Mouse (Mus musculus) hindbrain, embryonic 16.5 days (tissue): ENCODE measurements around the gene Ppp3ca. TPM values are rescaled to one million over a fixed set of nuclear protein-coding genes. Genes with fewer than 3 reads are reported as not detected.

Source experiments
- ATAC-seq: fragments of 200-750 bp; cut with Nextera tagmentation; 2 replicates; pipeline ENCODE4 v1.8.0; 2017; ENCODE audit warnings: moderate TSS enrichment, moderate library complexity
- H3K27ac ChIP-seq: fragments of 300-500 bp; sonication (generic); 2 replicates; pipeline ENCODE4 v1.5.1; 2014; ENCODE audit warnings: low read depth, mild to moderate bottlenecking, control low read depth, low read length, moderate library complexity
- H3K27me3 ChIP-seq: fragments of 300-500 bp; sonication (generic); replicated peaks from 2 replicates; pipeline ENCODE4 v1.6.1; 2014; ENCODE audit warnings: low read length; ENCODE audit not compliant: control insufficient read depth, insufficient read depth
- H3K36me3 ChIP-seq: fragments of 300-500 bp; sonication (generic); 2 replicates; pipeline ENCODE4 v1.6.1; 2014; ENCODE audit warnings: mild to moderate bottlenecking, low read length, moderate library complexity, mixed read lengths; ENCODE audit not compliant: control insufficient read depth, insufficient read depth
- H3K4me1 ChIP-seq: fragments of 300-500 bp; sonication (generic); 2 replicates; pipeline ENCODE4 v1.6.1; 2014; ENCODE audit warnings: low read depth, low read length; ENCODE audit not compliant: control insufficient read depth, insufficient read depth
- H3K4me2 ChIP-seq: fragments of 300-500 bp; sonication (generic); 2 replicates; pipeline ENCODE4 v1.6.1; 2014; ENCODE audit warnings: mild to moderate bottlenecking, low read length, control low read depth, moderate library complexity
- H3K4me3 ChIP-seq: fragments of 300-500 bp; sonication (generic); 2 replicates; pipeline ENCODE4 v1.5.1; 2014; ENCODE audit warnings: mild to moderate bottlenecking, low read length, control low read depth, moderate library complexity
- H3K9ac ChIP-seq: fragments of 300-500 bp; sonication (generic); 2 replicates; pipeline ENCODE4 v1.6.1; 2014; ENCODE audit warnings: low read depth, mild to moderate bottlenecking, control low read depth, low read length, moderate library complexity
- H3K9me3 ChIP-seq: fragments of 300-500 bp; sonication (generic); 2 replicates; pipeline ENCODE4 v1.6.1; 2014; ENCODE audit warnings: mild to moderate bottlenecking, low read length, moderate library complexity; ENCODE audit not compliant: control insufficient read depth
- WGBS: fragments of 180-500 bp; shearing (Covaris S2); extraction: QIAGEN DNeasy Blood & Tissue Kit; methylation state at CpG from one replicate; pipeline ENCODE4 v1.1.7; 2014; 5-methylcytosine and 5-hydroxymethylcytosine counted together
- polyA plus RNA-seq: library from polyadenylated mRNA; unstranded; fragments of >200 nt; fragmentation: Nextera tagmentation; extraction: Ambion mirVana; gene quantifications from 2 replicates; pipeline ENCODE4 v1.2.1, GENCODE M21; 2015

Gene Ppp3ca
- polyA plus RNA-seq, 1 experiment from 2014 or later = 154 TPM

DNA sequence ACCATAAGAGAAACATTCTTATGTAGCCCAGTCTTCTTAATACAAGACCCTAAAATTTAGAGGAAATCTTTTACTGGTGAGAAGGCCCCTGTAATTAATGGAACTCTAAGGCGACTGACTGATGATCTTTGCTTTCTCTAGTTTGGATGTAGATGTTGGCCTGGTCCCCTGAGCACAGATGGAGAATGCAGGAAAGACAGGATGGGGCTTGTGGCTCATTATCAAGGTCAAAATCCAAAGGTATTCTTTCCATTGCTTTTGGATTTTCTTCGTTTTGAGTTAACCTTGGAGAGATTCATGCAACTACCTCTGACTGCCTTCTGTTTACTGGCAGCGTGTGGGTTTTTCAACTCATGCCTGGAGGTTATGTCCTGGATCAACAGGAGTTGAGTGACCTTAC, 110.4 kb downstream of the Ppp3ca start:
- Histone ChIP-seq H3K27me3 (no peaks in the 10 kb centered on the region), H3K4me3 (no peak overlapping the region), H3K4me1 (no peaks in the 10 kb centered on the region), H3K4me2 (no peak overlapping the region), H3K27ac (no peak overlapping the region), H3K9ac (no peak overlapping the region), H3K36me3 (no peaks in the 10 kb centered on the region), H3K9me3 (no peaks in the 10 kb centered on the region)
- 92% methylated on average over 3 of the region's 3 CpGs for WGBS
- ATAC-seq = no peak

- Histone ChIP-seq H3K4me3 (no peak overlapping the region), H3K36me3 (no peaks in the 10 kb centered on the region), H3K27ac (no peak overlapping the region), H3K27me3 (no peaks in the 10 kb centered on the region), H3K9ac (no peak overlapping the region), H3K4me2 (no peak overlapping the region), H3K4me1 (no peaks in the 10 kb centered on the region), H3K9me3 (no peaks in the 10 kb centered on the region)
- no peak for ATAC-seq
Observed at GRCm38 (mm10) chr3:136782058-136782457, 112.1 kb downstream of the Ppp3ca start.

- H3K4me2 ChIP-seq = no peak overlapping the region
- ATAC-seq = 0 out of 2 replicates have a peak, but pooled peaks have one; percentile 20
- 90% methylated on average over 6 of the region's 6 CpGs for WGBS
- no peak overlapping the region for H3K4me3 ChIP-seq
- no peak overlapping the region for H3K9ac ChIP-seq
- peaks cover 6% of the 10 kb centered on the region for H3K4me1 ChIP-seq
- H3K36me3 ChIP-seq = no peaks in the 10 kb centered on the region
- no peaks in the 10 kb centered on the region for H3K27me3 ChIP-seq
- no peak overlapping the region for H3K27ac ChIP-seq
- H3K9me3 ChIP-seq = no peaks in the 10 kb centered on the region
Observed at GRCm38 (mm10) chr3:136785686-136786085, 115.8 kb downstream of the Ppp3ca start.

DNA sequence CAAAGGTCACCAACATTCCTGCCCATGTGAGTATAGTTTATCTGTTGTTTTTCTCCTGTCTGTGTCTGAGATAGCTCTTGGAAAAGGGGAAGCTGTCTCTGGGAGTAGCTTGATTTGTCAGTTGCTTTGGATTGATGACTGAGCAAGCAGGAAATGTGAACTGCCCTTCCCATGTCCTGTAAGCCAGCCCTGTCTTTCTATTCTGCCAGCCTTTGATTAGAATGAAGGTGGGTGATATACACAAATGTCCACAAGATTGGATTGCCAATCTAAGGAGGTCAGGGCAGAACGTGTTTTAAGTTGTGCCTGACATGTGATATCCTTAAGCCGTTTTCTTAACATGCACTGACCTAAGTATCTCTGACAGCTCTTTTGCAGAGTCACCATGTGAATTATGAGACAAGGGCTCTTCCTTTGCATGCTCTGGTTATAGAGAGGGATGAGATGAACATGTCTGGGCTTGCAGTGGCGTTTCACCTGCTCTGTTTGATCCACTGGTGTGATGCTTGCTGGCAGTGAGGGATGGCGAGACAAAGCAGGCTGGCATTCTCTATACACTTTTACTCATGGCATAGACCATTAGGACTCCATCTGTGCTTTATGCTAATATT, 120.4 kb downstream of the Ppp3ca start:
- H3K4me2 ChIP-seq = no peak overlapping the region
- peaks cover 11% of the 10 kb centered on the region for H3K4me1 ChIP-seq
- 53% methylated on average over 4 of the region's 4 CpGs for WGBS
- no peak overlapping the region for H3K9ac ChIP-seq
- no peak overlapping the region; the same call in 1 of the 2 replicates for H3K27ac ChIP-seq
- no peaks in the 10 kb centered on the region for H3K36me3 ChIP-seq
- peak; percentile 41 for ATAC-seq
- no peak overlapping the region for H3K4me3 ChIP-seq
- H3K27me3 ChIP-seq = no peaks in the 10 kb centered on the region
- H3K9me3 ChIP-seq = no peaks in the 10 kb centered on the region

- 83% methylated on average over 5 of the region's 5 CpGs for WGBS
- no peak overlapping the region for H3K9ac ChIP-seq
Observed at GRCm38 (mm10) chr3:136791404-136791803, 121.5 kb downstream of the Ppp3ca start.

DNA sequence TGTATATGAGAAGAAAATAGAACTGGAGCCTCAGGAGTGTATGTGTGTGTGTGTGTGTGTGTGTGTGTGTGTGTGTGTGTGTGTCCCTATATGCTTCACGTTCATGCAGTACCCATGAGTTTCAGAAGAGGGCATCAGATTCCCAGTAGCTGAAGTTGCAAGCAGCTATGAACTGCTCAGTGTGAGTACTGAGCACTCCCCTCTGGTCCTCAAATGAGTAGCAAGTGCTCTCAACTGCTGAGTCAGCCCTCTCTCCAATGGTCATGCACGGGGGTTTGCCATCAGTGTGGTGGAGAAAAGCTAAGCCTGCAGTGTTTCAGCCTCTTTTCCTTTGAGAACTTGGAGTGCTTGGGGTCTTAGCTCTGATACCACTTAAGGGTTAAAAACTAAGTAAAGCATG, 122.0 kb downstream of the Ppp3ca start:
- H3K4me3 ChIP-seq = no peak overlapping the region
- H3K36me3 ChIP-seq = no peaks in the 10 kb centered on the region
- peaks cover 11% of the 10 kb centered on the region for H3K4me1 ChIP-seq
- WGBS = 90% methylated on average over 2 of the region's 2 CpGs
- no peaks in the 10 kb centered on the region for H3K9me3 ChIP-seq
- no peak overlapping the region for H3K9ac ChIP-seq
- H3K4me2 ChIP-seq = no peak overlapping the region
- peak; percentile 31; the same call in 1 of the 2 replicates for ATAC-seq
- H3K27ac ChIP-seq = no peak overlapping the region
- H3K27me3 ChIP-seq = no peaks in the 10 kb centered on the region

More at GRCm38 (mm10) chr3:136791404-136791803, 121.5 kb downstream of the Ppp3ca start:
- Histone ChIP-seq H3K27ac (no peak overlapping the region), H3K9me3 (no peaks in the 10 kb centered on the region), H3K36me3 (no peaks in the 10 kb centered on the region), H3K4me3 (no peak overlapping the region), H3K27me3 (no peaks in the 10 kb centered on the region), H3K4me2 (no peak overlapping the region), H3K4me1 (peaks cover 11% of the 10 kb centered on the region)
- no peak for ATAC-seq

GRCm38 (mm10) chr3:136793411-136793810, 123.5 kb downstream of the Ppp3ca start:
- Histone ChIP-seq H3K27me3 (no peaks in the 10 kb centered on the region), H3K4me3 (no peak overlapping the region), H3K9me3 (no peaks in the 10 kb centered on the region), H3K9ac (no peak overlapping the region), H3K4me1 (peaks cover 11% of the 10 kb centered on the region), H3K27ac (no peak overlapping the region), H3K36me3 (no peaks in the 10 kb centered on the region), H3K4me2 (no peak overlapping the region)
- 75% methylated on average over 2 of the region's 2 CpGs for WGBS
- no peak for ATAC-seq

GRCm38 (mm10) chr3:136794426-136795217, 124.7 kb downstream of the Ppp3ca start:
- ATAC-seq = no peak
- Histone ChIP-seq H3K27ac (no peak overlapping the region), H3K4me1 (peaks cover 11% of the 10 kb centered on the region), H3K36me3 (no peaks in the 10 kb centered on the region), H3K9ac (no peak overlapping the region), H3K27me3 (no peaks in the 10 kb centered on the region), H3K9me3 (no peaks in the 10 kb centered on the region), H3K4me2 (no peak overlapping the region), H3K4me3 (no peak overlapping the region)
- whole genome bisulfite sequencing = 87% methylated on average over 7 of the region's 7 CpGs

DNA sequence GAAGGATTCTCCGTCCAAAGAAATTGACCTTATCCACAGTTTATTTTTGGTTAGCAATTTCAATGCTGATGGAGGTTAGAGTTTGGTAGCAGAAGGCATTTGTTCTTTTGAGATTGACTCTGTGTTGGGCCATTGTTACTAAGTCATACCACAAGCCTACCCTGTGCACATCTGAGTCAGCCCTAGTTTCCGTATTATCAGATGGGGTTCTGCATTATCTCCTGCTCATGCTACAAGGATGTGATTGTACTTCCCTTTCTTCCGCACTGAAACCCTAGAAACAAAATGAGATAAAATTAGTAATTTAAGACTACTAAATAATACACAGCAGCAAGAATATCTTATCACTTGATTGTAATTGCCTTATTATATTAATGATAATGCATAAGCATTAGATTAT, 129.0 kb downstream of the Ppp3ca start:
- ATAC-seq = no peak
- Histone ChIP-seq H3K9me3 (no peaks in the 10 kb centered on the region), H3K4me1 (no peaks in the 10 kb centered on the region), H3K4me3 (no peak overlapping the region), H3K27me3 (no peaks in the 10 kb centered on the region), H3K36me3 (0 out of 2 replicates have a peak, but pooled peaks cover 4% of the 10 kb centered on the region), H3K27ac (no peak overlapping the region), H3K9ac (no peak overlapping the region), H3K4me2 (no peak overlapping the region)
- 86% methylated on average over 3 of the region's 3 CpGs for WGBS
